Comparison of ENCODE assay signal across 8 mouse cellular contexts in genomic region chr16:50432062-50432878, GRCm38 (mm10). TPM values are rescaled to one million over a fixed set of nuclear protein-coding genes. Genes with fewer than 3 reads are reported as not detected.
DNase-seq lines count a peak whose midpoint lies in the region; ATAC-seq and TF ChIP-seq lines count a peak whose summit lies in the region.

Gene Bbx, minus strand, starts transcription at chr16:50432390.

- H3K9ac ChIP-seq in heart, embryonic 12.5 days = peak within 1 kb of the TSS; percentile 91
- peak within 1 kb of the TSS; percentile 94 for H3K9ac ChIP-seq in kidney, postnatal 0 days (ENCODE audit: low read depth, low read length)
- H3K9ac ChIP-seq in liver, embryonic 11.5 days (ENCODE audit: low read depth, low read length) = peak within 1 kb of the TSS; percentile 94
- peak within 1 kb of the TSS; percentile 87 for H3K9ac ChIP-seq in stomach, embryonic 14.5 days (replicated peaks; ENCODE audit: low read depth, low read length)

- H3K9me3 ChIP-seq in heart, embryonic 12.5 days (replicated peaks) = no peaks in the 10 kb centered on the region
- H3K9me3 ChIP-seq in kidney, postnatal 0 days (replicated peaks; ENCODE audit: low read length) = no peaks in the 10 kb centered on the region
- H3K9me3 ChIP-seq in liver, embryonic 11.5 days (ENCODE audit: control insufficient read depth, low read length) = no peaks in the 10 kb centered on the region
- no peaks in the 10 kb centered on the region for H3K9me3 ChIP-seq in stomach, embryonic 14.5 days (ENCODE audit: control insufficient read depth, low read depth, low read length)

- peak; percentile 98 for DNase-seq in CD4-positive helper T cell, adult 2 months (ENCODE audit: low read depth, low spot score)
- peak; percentile 90 for DNase-seq in brain, embryonic 18.5 days (ENCODE audit: low read depth, low spot score)
- DNase-seq in kidney, postnatal 0 days (ENCODE audit: low spot score) = peak; percentile 95
- DNase-seq in liver, embryonic 11.5 days (ENCODE audit: low spot score) = peak; percentile 97
- DNase-seq in naive thymus-derived CD4-positive, alpha-beta T cell, adult 2 months (ENCODE audit: low read depth) = peak; percentile 99

- peak within 1 kb of the TSS; percentile 92 for H3K4me2 ChIP-seq in heart, embryonic 12.5 days
- H3K4me2 ChIP-seq in kidney, postnatal 0 days (ENCODE audit: low read length) = peak within 1 kb of the TSS; percentile 99
- H3K4me2 ChIP-seq in liver, embryonic 11.5 days = peak within 1 kb of the TSS; percentile 99
- peak within 1 kb of the TSS; percentile 93 for H3K4me2 ChIP-seq in stomach, embryonic 14.5 days (replicated peaks; ENCODE audit: low read depth, low read length)

- no peaks in the 10 kb centered on the region for H3K27me3 ChIP-seq in heart, embryonic 12.5 days (replicated peaks)
- no peaks in the 10 kb centered on the region for H3K27me3 ChIP-seq in kidney, postnatal 0 days (ENCODE audit: insufficient read depth, low read length)
- no peaks in the 10 kb centered on the region for H3K27me3 ChIP-seq in liver, embryonic 11.5 days (replicated peaks; ENCODE audit: control insufficient read depth, insufficient read depth, low read length)
- H3K27me3 ChIP-seq in stomach, embryonic 14.5 days (ENCODE audit: control insufficient read depth, insufficient read depth, low read length) = no peaks in the 10 kb centered on the region

- peak within 1 kb of the TSS; percentile 96 for H3K27ac ChIP-seq in heart, embryonic 12.5 days (ENCODE audit: poor library complexity, severe bottlenecking)
- H3K27ac ChIP-seq in kidney, postnatal 0 days = peak within 1 kb of the TSS; percentile 99
- peak within 1 kb of the TSS; percentile 98 for H3K27ac ChIP-seq in liver, embryonic 11.5 days (ENCODE audit: low read depth, low read length)
- peak within 1 kb of the TSS; percentile 98 for H3K27ac ChIP-seq in stomach, embryonic 14.5 days (ENCODE audit: low read length)

- H3K36me3 ChIP-seq in heart, embryonic 12.5 days = no peaks in the 10 kb centered on the region
- no peaks in the 10 kb centered on the region for H3K36me3 ChIP-seq in kidney, postnatal 0 days (ENCODE audit: insufficient read depth, low read length)
- no peaks in the 10 kb centered on the region for H3K36me3 ChIP-seq in liver, embryonic 11.5 days (ENCODE audit: control insufficient read depth, insufficient read depth, low read length)
- H3K36me3 ChIP-seq in stomach, embryonic 14.5 days (ENCODE audit: control insufficient read depth, insufficient read depth, low read length) = no peaks in the 10 kb centered on the region

- no peak for TF ChIP-seq CTCF in kidney, postnatal 0 days (IDR thresholded peaks at IDR 0.05; ENCODE audit: low read depth)

- peak within 1 kb of the TSS; percentile 74 for H3K4me3 ChIP-seq in heart, embryonic 12.5 days
- H3K4me3 ChIP-seq in kidney, postnatal 0 days (replicated peaks; ENCODE audit: low read depth, low read length) = peak within 1 kb of the TSS; percentile 96
- H3K4me3 ChIP-seq in liver, embryonic 11.5 days (ENCODE audit: low read depth, low read length) = peak within 1 kb of the TSS; percentile 95
- peak within 1 kb of the TSS; percentile 91 for H3K4me3 ChIP-seq in stomach, embryonic 14.5 days (ENCODE audit: low read depth, low read length)

- peak; percentile 86 for ATAC-seq in erythroid progenitor cell, adult 5-6 weeks (replicated peaks; ENCODE audit: low FRiP score, poor library complexity, severe bottlenecking)
- ATAC-seq in heart, embryonic 12.5 days (ENCODE audit: insufficient number of reproducible peaks, low FRiP score) = peak; percentile 96
- ATAC-seq in kidney, postnatal 0 days (replicated peaks; ENCODE audit: low FRiP score, low read depth) = peak; percentile 97
- peak; percentile 96 for ATAC-seq in liver, embryonic 11.5 days (replicated peaks; ENCODE audit: low FRiP score)
- ATAC-seq in stomach, embryonic 14.5 days (ENCODE audit: insufficient number of reproducible peaks, insufficient read depth, low FRiP score, low read depth) = peak; percentile 97

- peaks cover 7% of the 10 kb centered on the region for H3K4me1 ChIP-seq in heart, embryonic 12.5 days (replicated peaks)
- no peaks in the 10 kb centered on the region for H3K4me1 ChIP-seq in kidney, postnatal 0 days (replicated peaks; ENCODE audit: insufficient read depth, low read length)
- H3K4me1 ChIP-seq in liver, embryonic 11.5 days (replicated peaks; ENCODE audit: control insufficient read depth, insufficient read depth, low read length) = peaks cover 5% of the 10 kb centered on the region; the same call in 1 of the 2 replicates
- 0 out of 2 replicates have a peak, but pooled peaks cover 5% of the 10 kb centered on the region for H3K4me1 ChIP-seq in stomach, embryonic 14.5 days (ENCODE audit: control insufficient read depth, insufficient read depth, low read length)

- WGBS in heart, embryonic 12.5 days = under 1% methylated on average over 54 of the region's 55 CpGs
- under 1% methylated on average over 43 of the region's 55 CpGs for WGBS in kidney, postnatal 0 days
- under 1% methylated on average over 55 of the region's 55 CpGs for WGBS in liver, embryonic 11.5 days
- under 1% methylated on average over 45 of the region's 55 CpGs for WGBS in stomach, embryonic 14.5 days

RNA-seq across cellular contexts. Expression of gene Bbx, which starts in this region (rescaled TPM):
- 7.2 and 13.0 TPM in 2 replicates for total RNA-seq in erythroid progenitor cell, adult 5-6 weeks (2015; ENCODE audit: low replicate concordance)
- total RNA-seq in erythroid progenitor cell, adult 5-6 weeks (2017; ENCODE audit: low replicate concordance) = 2.8 and 5.9 TPM in 2 replicates
- polyA plus RNA-seq in heart, embryonic 12.5 days (2016; fragmentation: Nextera tagmentation; extraction: Ambion mirVana) = 37.7 and 39.5 TPM in 2 replicates
- polyA plus RNA-seq in kidney, postnatal 0 days (2015; fragmentation: Nextera tagmentation; extraction: Ambion mirVana) = 25.5 and 36.0 TPM in 2 replicates
- 19.2 and 19.6 TPM in 2 replicates for polyA plus RNA-seq in liver, embryonic 11.5 days (2014; fragmentation: Nextera tagmentation; extraction: Ambion mirVana)
- polyA plus RNA-seq in stomach, embryonic 14.5 days (2014; fragmentation: Nextera tagmentation; extraction: Ambion mirVana) = 50.2 and 50.4 TPM in 2 replicates

Comparison
In these comparisons a context has a peak if more than half of its experiments do, and no peak if none do; other contexts are left out.
1. Peak in every context shown above with its lines: DNase-seq, ATAC-seq, H3K4me3 ChIP-seq and H3K27ac ChIP-seq.